Mouse (Mus musculus): ENCODE measurements around the gene Synj2. TPM values are rescaled to one million over a fixed set of nuclear protein-coding genes. Genes with fewer than 3 reads are reported as not detected.

Synj2 gene
- 0.93 and 1.5 TPM in 2 replicates for polyA plus RNA-seq (2015; fragmentation: Nextera tagmentation; extraction: Ambion mirVana)

GRCm38 (mm10) chr17:5941230-5942043 is at the start of gene Synj2:
Synj2 (plus strand) TSS chr17:5941280.
- Histone ChIP-seq H3K4me2 (ENCODE audit: low read length) (peak within 1 kb of the TSS; percentile 89), H3K27ac (ENCODE audit: low read length) (no peak within 1 kb of the TSS), H3K36me3 (ENCODE audit: control insufficient read depth, insufficient read depth, low read length) (no peaks in the 10 kb centered on the region), H3K27me3 (ENCODE audit: control insufficient read depth, insufficient read depth, low read depth, low read length) (peaks cover 21% of the 10 kb centered on the region), H3K4me3 (ENCODE audit: low read depth, low read length) (peak within 1 kb of the TSS; percentile 51), H3K9me3 (replicated peaks; ENCODE audit: control insufficient read depth, low read length, poor library complexity, severe bottlenecking) (no peaks in the 10 kb centered on the region), H3K4me1 (ENCODE audit: control insufficient read depth, insufficient read depth, low read length) (peaks cover 10% of the 10 kb centered on the region), H3K9ac (ENCODE audit: low read depth, low read length) (peak within 1 kb of the TSS; percentile 62)
- under 1% methylated on average over 40 of the region's 52 CpGs for WGBS
- ATAC-seq, result peak; percentile 68; the same call in 1 of the 2 replicates

- H3K4me3 ChIP-seq (ENCODE audit: low read depth, low read length), result no peak overlapping the region
- H3K36me3 ChIP-seq (ENCODE audit: control insufficient read depth, insufficient read depth, low read length), result no peaks in the 10 kb centered on the region
- no peak overlapping the region for H3K9ac ChIP-seq (ENCODE audit: low read depth, low read length)
- no peak overlapping the region for H3K27ac ChIP-seq (ENCODE audit: low read length)
- H3K27me3 ChIP-seq (ENCODE audit: control insufficient read depth, insufficient read depth, low read depth, low read length), result no peaks in the 10 kb centered on the region
- peak; percentile 25; the same call in 1 of the 2 replicates for ATAC-seq
- H3K9me3 ChIP-seq (replicated peaks; ENCODE audit: control insufficient read depth, low read length, poor library complexity, severe bottlenecking), result no peaks in the 10 kb centered on the region
- 90% methylated on average over 9 of the region's 9 CpGs for WGBS
- H3K4me1 ChIP-seq (ENCODE audit: control insufficient read depth, insufficient read depth, low read length), result 0 out of 2 replicates have a peak, but pooled peaks cover 4% of the 10 kb centered on the region
- no peak overlapping the region for H3K4me2 ChIP-seq (ENCODE audit: low read length)
Observed at GRCm38 (mm10) chr17:5891933-5892683, 49.0 kb upstream of the Synj2 start.

- 23% methylated on average over 7 of the region's 7 CpGs for WGBS
- no peak overlapping the region for H3K27ac ChIP-seq (ENCODE audit: low read length)
- no peak for ATAC-seq
- H3K4me3 ChIP-seq (ENCODE audit: low read depth, low read length), result no peak overlapping the region
- H3K9ac ChIP-seq (ENCODE audit: low read depth, low read length), result no peak overlapping the region
- no peaks in the 10 kb centered on the region for H3K9me3 ChIP-seq (replicated peaks; ENCODE audit: control insufficient read depth, low read length, poor library complexity, severe bottlenecking)
- H3K4me1 ChIP-seq (ENCODE audit: control insufficient read depth, insufficient read depth, low read length), result no peaks in the 10 kb centered on the region
- no peak overlapping the region for H3K4me2 ChIP-seq (ENCODE audit: low read length)
- H3K27me3 ChIP-seq (ENCODE audit: control insufficient read depth, insufficient read depth, low read depth, low read length), result no peaks in the 10 kb centered on the region
- no peaks in the 10 kb centered on the region for H3K36me3 ChIP-seq (ENCODE audit: control insufficient read depth, insufficient read depth, low read length)
Observed at GRCm38 (mm10) chr17:5893092-5893491, 48.0 kb upstream of the Synj2 start.

DNA sequence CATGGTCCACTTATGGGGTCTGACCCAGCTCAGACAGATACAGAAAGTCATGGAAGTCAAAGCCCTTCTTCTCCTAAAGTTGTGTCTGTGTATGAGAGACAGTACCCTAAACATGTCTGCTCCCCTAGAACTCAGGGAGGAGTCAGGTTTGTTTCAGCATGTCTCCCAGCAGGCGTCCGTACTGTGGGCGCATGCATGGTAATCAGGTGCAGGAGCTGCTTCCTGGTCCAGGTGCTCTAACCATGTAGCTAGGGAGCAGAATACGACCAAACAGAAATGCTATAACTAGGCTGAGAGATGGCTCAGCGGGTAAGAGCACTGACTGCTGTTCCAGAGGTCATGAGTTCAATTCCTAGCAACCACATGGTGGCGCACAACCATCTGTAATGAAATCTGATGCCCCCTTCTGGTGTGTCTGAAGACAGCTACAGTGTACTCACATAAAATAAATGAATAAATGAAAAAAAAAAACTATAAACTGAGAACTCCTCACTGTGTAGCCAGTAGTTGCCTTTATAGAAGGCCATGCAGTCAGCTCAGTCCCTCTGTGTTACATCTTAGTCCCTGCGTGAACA is 47.4 kb upstream of the Synj2 start:
- Histone ChIP-seq H3K27me3 (ENCODE audit: control insufficient read depth, insufficient read depth, low read depth, low read length) (no peaks in the 10 kb centered on the region), H3K4me2 (ENCODE audit: low read length) (no peak overlapping the region), H3K36me3 (ENCODE audit: control insufficient read depth, insufficient read depth, low read length) (no peaks in the 10 kb centered on the region), H3K27ac (ENCODE audit: low read length) (no peak overlapping the region), H3K9ac (ENCODE audit: low read depth, low read length) (no peak overlapping the region), H3K9me3 (replicated peaks; ENCODE audit: control insufficient read depth, low read length, poor library complexity, severe bottlenecking) (no peaks in the 10 kb centered on the region), H3K4me1 (ENCODE audit: control insufficient read depth, insufficient read depth, low read length) (no peaks in the 10 kb centered on the region), H3K4me3 (ENCODE audit: low read depth, low read length) (no peak overlapping the region)
- 81% methylated on average over 7 of the region's 7 CpGs for WGBS
- no peak for ATAC-seq

DNA sequence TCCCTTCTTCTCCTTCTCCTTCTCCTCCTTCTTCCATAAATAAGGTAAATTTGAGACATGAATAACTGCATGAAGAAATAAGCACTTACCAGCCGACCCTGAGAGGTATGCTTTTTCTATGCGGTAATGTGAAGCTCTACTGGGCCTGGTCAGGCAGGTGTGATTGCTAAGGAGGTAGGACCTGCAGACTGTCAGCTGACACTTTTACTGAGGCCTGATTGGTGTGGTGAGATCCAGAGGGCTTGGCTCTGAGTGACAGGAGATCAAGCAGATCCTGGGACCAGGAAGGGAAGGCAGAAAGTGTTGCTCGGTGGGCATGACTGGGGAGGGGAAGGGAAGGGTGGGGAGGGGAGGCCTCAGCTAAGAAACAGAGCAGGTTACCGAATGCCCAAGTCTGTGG is 45.0 kb upstream of the Synj2 start:
- no peaks in the 10 kb centered on the region for H3K4me1 ChIP-seq (ENCODE audit: control insufficient read depth, insufficient read depth, low read length)
- no peak for ATAC-seq
- H3K9me3 ChIP-seq (replicated peaks; ENCODE audit: control insufficient read depth, low read length, poor library complexity, severe bottlenecking), result no peaks in the 10 kb centered on the region
- no peak overlapping the region for H3K4me2 ChIP-seq (ENCODE audit: low read length)
- no peaks in the 10 kb centered on the region for H3K36me3 ChIP-seq (ENCODE audit: control insufficient read depth, insufficient read depth, low read length)
- H3K9ac ChIP-seq (ENCODE audit: low read depth, low read length), result no peak overlapping the region
- WGBS, result 78% methylated on average over 4 of the region's 4 CpGs
- H3K27me3 ChIP-seq (ENCODE audit: control insufficient read depth, insufficient read depth, low read depth, low read length), result no peaks in the 10 kb centered on the region
- no peak overlapping the region for H3K4me3 ChIP-seq (ENCODE audit: low read depth, low read length)
- no peak overlapping the region for H3K27ac ChIP-seq (ENCODE audit: low read length)

DNA sequence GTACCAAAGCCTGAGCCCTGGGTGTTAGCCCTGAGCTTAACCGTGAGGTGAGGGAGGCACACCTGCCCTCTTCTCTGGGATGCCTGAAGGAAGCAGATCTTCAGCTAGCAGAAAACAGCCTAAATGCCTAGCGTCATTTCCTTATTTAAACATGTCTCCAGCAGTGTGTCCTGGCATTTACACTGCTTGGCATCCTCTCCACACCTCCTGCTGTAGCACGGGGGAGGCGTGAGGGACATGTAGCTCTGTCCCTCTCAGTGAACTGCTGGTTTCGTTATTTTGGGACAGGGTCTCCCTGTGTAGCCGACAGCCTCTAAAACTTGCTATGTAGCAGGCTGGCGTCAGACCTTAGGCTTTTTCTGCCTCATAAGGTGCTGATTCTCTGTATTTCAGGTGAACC is 44.5 kb upstream of the Synj2 start:
- ATAC-seq, result no peak
- Histone ChIP-seq H3K27me3 (ENCODE audit: control insufficient read depth, insufficient read depth, low read depth, low read length) (no peaks in the 10 kb centered on the region), H3K4me3 (ENCODE audit: low read depth, low read length) (no peak overlapping the region), H3K36me3 (ENCODE audit: control insufficient read depth, insufficient read depth, low read length) (no peaks in the 10 kb centered on the region), H3K9ac (ENCODE audit: low read depth, low read length) (no peak overlapping the region), H3K27ac (ENCODE audit: low read length) (no peak overlapping the region), H3K9me3 (replicated peaks; ENCODE audit: control insufficient read depth, low read length, poor library complexity, severe bottlenecking) (no peaks in the 10 kb centered on the region), H3K4me1 (ENCODE audit: control insufficient read depth, insufficient read depth, low read length) (no peaks in the 10 kb centered on the region), H3K4me2 (ENCODE audit: low read length) (no peak overlapping the region)
- 90% methylated on average over 7 of the region's 7 CpGs for WGBS

- no peaks in the 10 kb centered on the region for H3K27me3 ChIP-seq (ENCODE audit: control insufficient read depth, insufficient read depth, low read depth, low read length)
- H3K4me2 ChIP-seq (ENCODE audit: low read length), result no peak overlapping the region
- 92% methylated on average over 17 of the region's 17 CpGs for WGBS
- H3K4me1 ChIP-seq (ENCODE audit: control insufficient read depth, insufficient read depth, low read length), result no peaks in the 10 kb centered on the region
- no peak overlapping the region for H3K4me3 ChIP-seq (ENCODE audit: low read depth, low read length)
- no peaks in the 10 kb centered on the region for H3K9me3 ChIP-seq (replicated peaks; ENCODE audit: control insufficient read depth, low read length, poor library complexity, severe bottlenecking)
- H3K27ac ChIP-seq (ENCODE audit: low read length), result no peak overlapping the region
- H3K9ac ChIP-seq (ENCODE audit: low read depth, low read length), result no peak overlapping the region
- ATAC-seq, result no peak
- no peaks in the 10 kb centered on the region for H3K36me3 ChIP-seq (ENCODE audit: control insufficient read depth, insufficient read depth, low read length)
Observed at GRCm38 (mm10) chr17:5897326-5898200, 43.5 kb upstream of the Synj2 start.

- Histone ChIP-seq H3K36me3 (ENCODE audit: control insufficient read depth, insufficient read depth, low read length) (no peaks in the 10 kb centered on the region), H3K9ac (ENCODE audit: low read depth, low read length) (no peak overlapping the region), H3K27ac (ENCODE audit: low read length) (no peak overlapping the region), H3K9me3 (replicated peaks; ENCODE audit: control insufficient read depth, low read length, poor library complexity, severe bottlenecking) (no peaks in the 10 kb centered on the region), H3K4me1 (ENCODE audit: control insufficient read depth, insufficient read depth, low read length) (no peaks in the 10 kb centered on the region), H3K27me3 (ENCODE audit: control insufficient read depth, insufficient read depth, low read depth, low read length) (no peaks in the 10 kb centered on the region), H3K4me2 (ENCODE audit: low read length) (no peak overlapping the region), H3K4me3 (ENCODE audit: low read depth, low read length) (no peak overlapping the region)
- no peak for ATAC-seq
- 91% methylated on average over 6 of the region's 6 CpGs for WGBS
Observed at GRCm38 (mm10) chr17:5899251-5899650, 41.8 kb upstream of the Synj2 start.

All from midbrain, embryonic 16.5 days (tissue).